Mouse (Mus musculus) large intestine, adult 2 months (tissue): ENCODE data around the gene Fbxo8. TPM values are rescaled to one million over a fixed set of nuclear protein-coding genes. Genes with fewer than 3 reads are reported as not detected.

Experiments
- DNase-seq: peaks from one replicate; pipeline ENCODE4 v3.0.0-alpha.2; 2012; ENCODE audit warnings: low read depth, low spot score
- WGBS: fragments of 180-500 bp; shearing (Covaris S2); methylation state at CpG from one replicate; pipeline ENCODE4 v1.1.7; 2018; 5-methylcytosine and 5-hydroxymethylcytosine counted together
- polyA plus RNA-seq: library from polyadenylated mRNA; depleted of rRNA; stranded (reverse); fragments of >200 nt; gene quantifications from 2 replicates; pipeline ENCODE4 v1.2.3, GENCODE M21; 2012; rRNA removed

The Fbxo8 gene
- polyA plus RNA-seq, 1 experiment: 15.3 TPM

- DNase-seq: no peak
- 96% methylated on average over 5 of the region's 5 CpGs for WGBS
Measured at GRCm38 (mm10) chr8:56591502-56591901, 40.6 kb downstream of the Fbxo8 start.

DNA sequence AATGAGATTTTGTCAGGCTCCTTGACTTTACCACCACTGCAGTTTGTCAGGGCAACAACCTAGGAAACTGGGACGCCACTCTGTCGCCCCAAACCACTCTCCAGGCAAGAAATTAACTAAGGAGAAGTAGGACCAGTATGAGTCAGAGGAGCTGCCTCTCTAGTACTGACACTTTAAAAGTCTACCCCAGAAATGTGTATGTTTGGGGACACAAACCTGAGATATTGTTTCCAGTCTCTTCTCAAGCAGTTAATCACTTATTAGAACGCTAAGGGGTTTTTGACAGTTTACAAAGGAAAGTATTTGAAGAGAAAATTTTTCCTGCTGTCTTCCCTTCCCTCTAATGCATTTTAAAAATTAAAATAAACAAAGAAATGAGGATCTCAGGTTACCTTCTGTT, 55.6 kb downstream of the Fbxo8 start:
- DNase-seq: no peak
- 45% methylated on average over 3 of the region's 3 CpGs for WGBS

DNA sequence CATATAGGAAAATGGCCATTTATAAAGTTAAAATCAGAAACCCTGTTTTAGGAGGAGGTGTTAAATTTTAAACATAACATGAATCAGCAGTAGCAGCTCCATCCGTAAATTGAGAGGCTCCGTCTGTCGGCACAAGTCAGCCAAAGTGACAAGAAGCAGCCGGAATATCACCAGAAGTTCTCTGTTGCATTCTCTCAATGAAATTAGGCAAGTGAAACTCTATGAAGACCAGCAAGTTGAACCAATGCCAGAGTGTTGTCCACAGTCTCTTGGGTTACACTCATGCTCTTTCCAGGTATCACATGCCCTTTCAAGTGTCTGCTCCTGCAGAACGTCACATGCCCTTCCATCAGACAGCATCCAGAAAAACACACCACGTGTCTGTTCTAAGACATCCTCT, 60.8 kb downstream of the Fbxo8 start:
- WGBS: 74% methylated on average over 6 of the region's 6 CpGs
- no peak for DNase-seq

DNA sequence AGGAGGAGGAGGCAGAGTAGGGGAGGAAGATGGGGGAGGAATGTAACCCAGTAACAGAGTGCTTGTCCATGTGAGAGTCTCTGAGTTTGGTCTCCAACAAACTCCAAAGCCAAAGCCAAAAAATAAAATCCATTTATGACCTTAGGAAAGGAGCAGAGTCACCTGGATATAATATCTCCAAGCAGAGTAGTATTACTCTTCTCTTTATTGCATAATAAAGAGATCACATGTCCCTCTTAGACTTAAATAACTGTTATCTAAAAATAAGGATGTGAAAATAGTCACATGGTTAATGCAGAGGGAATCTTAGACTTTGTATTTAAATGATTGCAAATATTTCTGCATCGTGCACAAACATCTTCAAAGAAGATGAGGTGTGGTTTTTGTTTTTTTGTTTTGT, 63.3 kb downstream of the Fbxo8 start:
- DNase-seq: no peak
- 83% methylated on average over 1 of the region's 1 CpGs for WGBS

- WGBS: 15% methylated on average over 5 of the region's 5 CpGs
Measured at GRCm38 (mm10) chr8:56615005-56615404, 64.1 kb downstream of the Fbxo8 start.

GRCm38 (mm10) chr8:56616260-56616659, 65.4 kb downstream of the Fbxo8 start:
- no peak for DNase-seq

More at GRCm38 (mm10) chr8:56615005-56615404, 64.1 kb downstream of the Fbxo8 start:
- DNase-seq: no peak

DNA sequence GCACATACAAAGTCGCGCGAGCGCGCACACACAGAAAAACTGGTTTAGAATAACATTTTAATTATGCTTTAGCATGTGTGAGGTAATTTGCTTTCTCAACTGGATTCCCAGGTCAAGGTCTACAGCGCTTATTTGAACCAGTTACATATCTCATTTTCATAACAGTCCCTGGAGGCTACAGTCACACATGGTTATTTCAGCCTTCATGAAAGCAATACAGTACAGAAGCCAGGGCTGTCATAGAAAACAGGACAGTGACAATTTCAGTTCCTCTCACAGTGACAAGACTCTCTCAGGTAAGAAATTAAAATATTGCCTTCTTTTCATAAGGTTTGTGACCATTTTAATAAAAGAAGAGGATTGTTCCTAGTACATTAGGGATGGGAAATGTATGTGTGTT, 66.4 kb downstream of the Fbxo8 start:
- no peak for DNase-seq
- 94% methylated on average over 6 of the region's 6 CpGs for WGBS

More at GRCm38 (mm10) chr8:56616260-56616659, 65.4 kb downstream of the Fbxo8 start:
- WGBS: 37% methylated on average over 7 of the region's 7 CpGs

GRCm38 (mm10) chr8:56619056-56619455, 68.2 kb downstream of the Fbxo8 start:
- WGBS: 50% methylated on average over 4 of the region's 4 CpGs
- no peak for DNase-seq

- 38% methylated on average over 9 of the region's 9 CpGs for WGBS
- no peak for DNase-seq
Measured at GRCm38 (mm10) chr8:56619571-56619970, 68.7 kb downstream of the Fbxo8 start.

DNA sequence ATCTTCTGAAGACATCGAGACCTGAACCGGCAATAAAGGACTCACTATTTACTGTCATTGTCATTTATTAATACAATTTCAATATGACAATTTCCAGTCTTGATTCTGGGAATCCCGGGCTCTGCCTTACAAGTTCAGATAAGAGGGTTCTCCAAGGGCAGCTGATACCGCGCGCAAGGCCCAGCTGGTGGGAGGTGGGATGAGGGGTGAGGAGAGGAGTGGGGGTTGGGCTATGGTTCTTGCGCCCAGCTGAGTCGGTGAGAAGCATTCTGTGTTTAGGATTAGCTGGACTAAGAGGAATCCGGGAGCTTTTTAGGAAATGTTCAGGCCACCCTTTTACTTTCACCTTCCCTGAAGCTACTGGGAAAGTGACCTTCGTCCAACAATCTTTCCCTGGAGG, 69.8 kb downstream of the Fbxo8 start:
- DNase-seq: no peak
- 44% methylated on average over 10 of the region's 10 CpGs for WGBS

- WGBS: 55% methylated on average over 4 of the region's 4 CpGs
- DNase-seq: no peak
Measured at GRCm38 (mm10) chr8:56621093-56621492, 70.2 kb downstream of the Fbxo8 start.

DNA sequence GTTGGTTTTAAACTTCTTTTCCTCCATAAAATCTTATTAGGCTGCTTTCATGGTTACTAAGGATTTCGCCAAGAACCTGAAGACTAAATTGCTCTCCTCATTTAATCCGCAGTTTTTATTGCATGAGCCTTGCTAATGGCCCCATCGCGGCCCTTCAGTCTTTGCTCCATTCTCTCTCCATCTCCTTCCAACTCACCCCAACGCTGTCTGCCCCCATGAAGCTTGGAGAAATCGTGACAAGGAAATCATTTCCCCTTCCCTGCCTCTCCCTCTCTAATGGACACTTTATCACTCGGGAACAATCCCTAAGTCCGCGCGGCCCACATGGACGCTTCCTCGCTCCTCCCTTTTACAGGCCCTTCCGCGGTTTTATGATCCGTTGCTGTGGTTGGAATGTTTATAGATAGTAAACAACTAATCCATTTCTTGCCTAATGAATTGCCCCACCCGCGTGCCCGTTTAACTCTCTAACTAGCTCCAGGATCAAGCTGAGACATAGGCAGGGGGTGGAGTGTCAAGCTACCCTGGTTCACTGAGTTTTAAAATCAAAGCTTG, 71.7 kb downstream of the Fbxo8 start:
- DNase-seq: peak; percentile 33
- WGBS: 10% methylated on average over 18 of the region's 18 CpGs

GRCm38 (mm10) chr8:56623346-56623745, 72.5 kb downstream of the Fbxo8 start:
- 23% methylated on average over 10 of the region's 10 CpGs for WGBS
- no peak for DNase-seq

- 35% methylated on average over 4 of the region's 4 CpGs for WGBS
Measured at GRCm38 (mm10) chr8:56629160-56629559, 78.3 kb downstream of the Fbxo8 start.

GRCm38 (mm10) chr8:56639277-56639676, 88.4 kb downstream of the Fbxo8 start:
- WGBS: 65% methylated on average over 6 of the region's 6 CpGs
- no peak for DNase-seq

More at GRCm38 (mm10) chr8:56629160-56629559, 78.3 kb downstream of the Fbxo8 start:
- no peak for DNase-seq

Other genes starting within 250 kb of the Fbxo8 start
- gene Cep44, start within 50 bp of the Fbxo8 start, polyA plus RNA-seq: 5.7 and 7.4 TPM in 2 replicates